Mouse (Mus musculus) c-Kit-negative CD71-positive TER-119-positive erythroid progenitor cells, embryonic 14.5 days (primary cell): ENCODE measurements around the gene Krt9.

ENCODE experiments used
- DNase-seq: peaks from one replicate; pipeline ENCODE4 v3.0.0-alpha.2; 2013; ENCODE audit warnings: low read depth, low spot score

The Krt9 gene

DNA sequence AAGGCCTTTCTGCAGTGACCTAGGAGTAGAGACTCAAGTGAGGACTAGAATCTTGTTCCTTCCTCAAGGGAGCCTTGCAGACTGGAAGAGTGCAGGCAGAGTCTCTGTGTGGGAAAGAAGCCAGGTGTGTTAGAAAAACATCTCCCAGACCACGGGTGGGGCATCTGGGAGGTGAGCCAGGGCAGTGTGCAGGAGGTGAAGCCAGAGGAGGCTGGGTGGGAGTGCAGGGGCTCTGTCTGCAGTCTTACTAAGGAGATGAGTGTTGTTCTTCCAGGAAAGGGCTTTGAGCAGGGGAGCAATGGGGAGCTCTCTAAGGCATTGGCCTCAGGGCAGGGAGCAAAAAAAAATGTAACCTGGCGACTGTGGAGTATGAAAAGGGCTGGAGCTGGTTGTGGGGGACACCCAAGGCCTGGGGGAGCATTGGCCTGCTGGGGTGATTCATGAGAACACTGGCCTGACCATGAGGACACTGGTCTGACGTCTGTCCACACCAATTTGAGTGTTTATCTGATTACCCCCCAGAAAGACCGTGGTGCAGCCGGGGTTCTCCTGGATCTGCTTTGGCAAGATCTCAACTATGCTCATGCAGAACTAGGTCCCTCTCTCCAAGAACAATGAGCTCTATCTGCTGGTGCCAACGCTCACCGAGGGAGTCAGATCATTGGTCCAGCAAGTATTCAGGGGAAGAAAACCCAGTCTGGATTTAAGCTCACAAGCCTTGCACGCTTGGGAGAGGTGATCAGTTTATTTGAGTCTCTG lies 37.4 kb downstream of the Krt9 start:
- no peak for DNase-seq

DNA sequence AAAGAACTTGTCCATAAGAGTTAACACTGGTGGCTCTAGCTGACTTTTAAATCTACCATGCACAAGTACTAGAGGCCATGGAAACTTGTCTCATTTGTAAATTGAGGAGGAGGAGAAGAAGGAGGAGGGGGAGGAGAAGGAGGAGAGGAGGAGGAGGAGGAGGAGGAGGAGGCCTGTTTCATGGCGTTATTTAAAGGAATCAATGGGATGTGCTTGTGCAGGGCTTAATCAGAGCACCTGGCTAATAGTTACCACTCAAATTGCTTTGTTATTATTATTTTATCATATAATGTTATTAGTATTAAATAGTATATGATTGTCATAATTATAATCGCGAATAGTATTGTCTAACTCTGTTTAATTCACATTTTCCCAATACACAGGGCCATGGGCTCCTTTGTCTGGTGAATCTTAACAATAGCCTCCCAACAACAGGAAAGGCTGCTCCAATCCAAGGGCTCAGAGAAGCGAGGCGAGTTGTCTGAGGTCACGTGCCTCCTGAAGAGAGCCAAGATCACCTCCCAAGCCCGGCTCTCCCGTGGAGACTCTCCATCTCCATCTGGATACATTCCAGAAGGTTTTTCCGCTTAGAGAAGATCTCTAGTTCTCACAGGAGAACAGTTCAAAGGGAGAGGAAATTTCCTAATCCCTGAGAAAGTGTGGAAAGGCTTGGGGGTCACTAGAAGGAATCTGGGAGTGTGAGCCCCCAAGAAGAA lies 44.3 kb downstream of the Krt9 start, which contains the start of gene Krt19:
Gene Krt19 (minus strand): TSS at position 51 of the 716 bp plus-strand sequence.
- no peak for DNase-seq

DNA sequence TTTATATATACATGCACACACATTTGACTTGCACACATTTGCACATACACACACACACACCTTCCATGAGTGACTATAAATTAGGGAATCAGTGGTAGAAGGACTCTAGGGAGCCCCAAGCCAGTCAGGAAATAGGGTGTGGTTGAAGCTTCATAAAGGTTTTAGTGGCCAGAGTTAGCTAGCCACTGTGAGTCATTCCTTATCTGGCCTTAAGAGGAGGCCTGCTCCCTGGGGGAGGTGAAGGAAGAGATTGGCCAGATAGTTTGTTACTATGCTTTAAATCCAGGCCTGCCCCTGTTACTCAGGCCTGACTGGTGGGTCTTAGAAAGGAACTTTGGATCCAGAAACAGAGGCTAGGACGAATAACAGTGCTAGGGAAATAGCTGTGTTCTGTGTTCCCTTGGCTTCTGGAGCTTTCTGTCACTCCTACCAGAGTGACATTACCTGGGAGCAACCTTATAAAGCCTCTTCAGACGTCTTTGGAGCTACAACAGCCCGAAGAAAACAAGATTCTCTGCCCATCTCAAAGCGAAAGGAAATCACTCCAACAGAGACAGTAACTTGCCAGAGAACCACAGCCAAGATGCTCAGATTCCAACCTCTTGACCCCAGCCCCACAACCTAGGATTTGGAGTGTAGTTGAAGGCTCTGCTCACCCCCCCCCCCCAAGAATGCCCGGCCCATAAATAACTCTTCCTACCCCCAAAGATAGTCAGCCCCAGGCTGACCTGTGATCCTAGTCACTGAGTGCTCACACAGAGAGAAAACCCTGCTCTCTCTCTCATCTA lies 45.3 kb downstream of the Krt9 start:
- DNase-seq, result no peak

DNA sequence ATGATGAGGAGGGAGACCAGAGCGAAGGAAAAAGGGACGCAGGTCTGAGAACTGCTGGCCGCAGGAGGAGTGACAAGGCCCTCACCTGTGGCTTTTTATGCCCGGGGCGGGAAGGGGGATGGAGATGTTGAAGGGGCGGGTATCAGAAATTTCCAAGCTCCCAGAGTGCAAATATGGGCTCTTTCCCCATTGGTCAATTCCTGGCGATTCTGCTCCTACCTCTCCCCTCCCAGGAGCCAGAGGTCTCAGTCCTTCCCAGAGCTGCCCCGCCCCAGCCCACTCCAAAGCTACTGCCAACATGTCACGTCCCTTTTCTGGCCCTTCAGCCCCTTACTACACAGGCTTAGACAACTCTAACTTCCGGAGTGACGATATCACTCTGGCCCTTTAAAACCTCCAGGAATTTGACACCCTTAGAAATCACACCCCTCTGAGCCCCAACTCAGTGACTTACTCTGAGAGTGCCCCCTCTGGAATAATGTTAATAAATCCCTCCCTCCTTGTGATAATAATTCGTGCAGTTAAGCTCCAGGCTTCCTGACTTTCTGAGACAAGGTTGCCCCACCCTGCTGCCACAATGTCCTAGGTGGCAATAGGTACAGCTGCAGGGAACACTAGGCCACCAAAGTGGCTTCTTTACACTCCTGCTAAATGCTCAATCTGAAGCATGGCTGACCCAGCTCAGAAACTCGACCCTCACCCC lies 47.0 kb downstream of the Krt9 start:
- DNase-seq, result no peak

DNA sequence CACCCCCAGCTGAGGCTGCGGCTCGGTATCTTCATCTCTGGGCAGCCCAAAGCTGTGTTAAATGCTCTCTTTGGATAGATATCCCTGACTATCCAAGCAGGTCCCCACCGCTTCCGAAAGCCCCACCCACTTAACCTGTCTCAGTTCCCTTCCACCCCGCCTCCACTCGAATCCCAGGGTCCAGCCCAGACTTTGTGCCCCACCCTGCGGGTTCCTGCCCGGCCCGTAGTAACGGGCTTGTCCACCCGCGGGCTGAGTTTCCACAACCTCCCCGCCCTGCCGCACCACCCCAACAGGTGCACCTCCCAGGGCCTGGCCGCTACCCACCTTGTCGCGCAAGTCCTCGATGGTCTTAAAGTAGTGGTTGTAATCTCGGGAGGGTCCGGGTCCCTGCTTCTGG lies 47.9 kb downstream of the Krt9 start:
- DNase-seq, result no peak

DNA sequence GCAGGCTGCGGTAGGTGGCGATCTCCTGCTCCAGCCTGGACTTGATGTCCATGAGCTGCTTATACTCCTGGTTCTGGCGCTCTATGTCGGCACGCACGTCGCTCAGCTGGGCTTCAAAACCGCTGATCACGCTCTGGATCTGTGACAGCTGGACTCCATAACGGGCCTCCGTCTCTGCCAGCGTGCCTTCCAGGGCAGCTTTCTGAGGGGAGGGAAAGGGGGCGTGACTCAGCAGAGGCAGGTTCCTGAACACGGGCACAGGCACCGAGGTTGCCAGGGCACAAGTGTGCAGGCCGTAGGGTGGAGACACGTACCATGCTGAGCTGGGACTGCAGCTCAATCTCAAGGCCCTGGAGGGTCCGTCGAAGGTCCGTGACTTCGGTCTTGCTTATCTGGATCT lies 52.1 kb downstream of the Krt9 start:
- DNase-seq, result no peak

DNA sequence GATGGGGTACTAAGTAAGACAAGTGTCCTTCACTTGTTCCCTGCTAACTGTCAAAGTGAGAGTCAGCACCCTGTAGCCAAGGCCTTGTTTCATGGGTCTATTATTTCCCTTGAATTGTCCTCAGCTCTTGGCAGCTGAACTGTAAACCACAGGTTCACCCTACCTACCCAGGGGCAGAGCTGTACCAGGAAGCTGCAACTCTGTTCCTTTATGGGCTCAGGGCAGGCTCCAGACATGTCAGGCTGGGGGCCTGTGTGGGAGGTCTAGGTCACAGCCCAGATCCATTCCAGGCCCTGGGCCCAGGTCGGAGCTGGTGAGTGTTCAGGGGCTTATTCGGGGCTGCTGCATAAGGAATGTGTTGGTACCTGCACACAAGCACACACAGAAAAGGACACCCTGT lies 53.7 kb downstream of the Krt9 start:
- DNase-seq, result no peak

DNA sequence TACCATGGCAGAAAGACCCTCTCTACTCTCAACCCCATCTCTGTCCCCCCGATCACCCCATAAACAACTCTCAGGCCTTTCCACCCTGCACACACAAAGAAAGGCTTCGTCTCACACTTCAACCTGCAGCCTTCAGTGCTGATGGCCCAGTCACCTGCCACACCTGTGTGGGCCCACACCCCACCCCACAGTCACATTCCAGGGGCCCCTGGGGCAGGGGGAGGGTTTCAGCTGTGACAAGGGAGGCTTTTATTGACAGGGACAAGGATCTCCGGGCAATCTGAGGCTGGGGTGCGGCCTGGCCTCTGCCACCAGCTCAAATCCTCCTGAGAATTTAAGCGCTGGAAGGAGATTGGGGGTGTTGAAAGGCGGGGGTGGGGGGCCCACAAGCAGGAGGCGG lies 54.2 kb downstream of the Krt9 start:
- DNase-seq, result no peak

DNA sequence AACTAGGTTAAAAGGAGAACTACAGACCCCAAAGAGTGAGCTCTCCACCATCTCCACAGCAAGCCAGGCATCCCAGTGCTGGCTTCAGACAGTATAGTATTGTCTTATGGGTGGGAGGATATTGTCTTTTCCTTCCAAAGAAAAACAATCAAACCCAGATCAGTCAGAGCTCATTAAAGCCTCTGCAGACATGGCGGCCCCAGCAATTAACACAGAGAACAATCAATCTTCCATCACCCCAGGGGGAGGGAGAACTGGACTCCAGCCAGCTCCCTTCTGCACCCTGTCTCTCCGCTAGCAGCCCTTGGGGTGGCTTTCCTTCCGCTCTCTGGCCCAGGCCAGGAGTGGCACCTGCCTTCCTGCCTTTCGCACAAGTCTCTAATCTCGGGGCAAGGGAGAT lies 55.4 kb downstream of the Krt9 start:
- DNase-seq, result no peak
